Comparison of ENCODE assay signal across 16 mouse cellular contexts in the genomic region with DNA sequence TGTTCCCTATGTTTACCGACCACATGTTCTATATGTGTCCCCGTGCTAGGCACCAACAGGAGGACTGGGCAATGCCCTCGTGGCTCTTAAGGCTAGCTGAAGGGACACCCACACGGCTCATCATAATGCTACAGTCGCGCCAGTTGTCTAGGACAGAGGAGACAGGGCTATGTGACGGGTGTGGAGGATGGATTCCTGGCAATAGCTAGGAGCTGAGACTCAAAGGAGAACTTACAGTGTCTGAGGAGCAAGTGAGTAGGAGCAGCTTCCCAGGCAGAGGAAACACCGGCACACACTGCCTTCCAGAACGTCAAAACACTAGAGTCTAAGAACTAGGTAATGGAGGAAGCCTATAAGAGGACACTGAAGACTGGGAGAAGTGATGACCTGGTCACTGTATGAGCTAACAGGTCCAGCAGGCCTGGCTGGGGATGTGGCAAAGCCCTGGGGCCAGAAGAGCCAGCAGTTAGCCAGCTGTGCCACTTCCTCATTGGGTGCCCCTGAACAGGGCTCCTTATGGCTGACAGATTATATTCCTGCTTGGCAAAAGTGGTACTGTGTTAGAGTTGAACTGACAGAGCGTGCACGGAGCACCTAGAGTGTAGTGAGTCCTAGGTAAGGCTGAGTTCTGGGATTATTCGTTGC. TPM values are rescaled to one million over a fixed set of nuclear protein-coding genes. Genes with fewer than 3 reads are reported as not detected.
DNase-seq lines count a peak whose midpoint lies in the region; ATAC-seq and TF ChIP-seq lines count a peak whose summit lies in the region.
"Had no signal": no experiment of that assay in that cellular context is flagged by ENCODE, and none has a peak within 500 bp of the region (broad histone marks: within the 10 kb centered on the region; RNA-seq: fewer than 3 reads in every experiment).

No protein-coding gene starts in this region.

- no peak for TF ChIP-seq CTCF in left cerebral cortex, adult 2 months (IDR thresholded peaks at IDR 0.05)
- no peak for TF ChIP-seq CTCF in cortical plate, adult 2 months (IDR thresholded peaks at IDR 0.05; ENCODE audit: extremely low read depth, insufficient read depth, low read length)
- no peak for TF ChIP-seq CTCF in lung, adult 2 months (IDR thresholded peaks at IDR 0.05; ENCODE audit: insufficient read depth, low read length)

- peak overlapping the region; percentile 92 for H3K4me3 ChIP-seq in left cerebral cortex, adult 2 months
- peak overlapping the region; percentile 99 for H3K4me3 ChIP-seq in cortical plate, adult 2 months (ENCODE audit: insufficient read depth, low read length)
- peak overlapping the region; percentile 85; the same call in 1 of the 2 replicates for H3K4me3 ChIP-seq in hindbrain, embryonic 14.5 days (replicated peaks; ENCODE audit: low read length)
- no peak overlapping the region for H3K4me3 ChIP-seq in lung, adult 2 months (replicated peaks; ENCODE audit: extremely low read depth, low read depth, low read length)

- H3K4me1 ChIP-seq in cortical plate, adult 2 months (ENCODE audit: control insufficient read depth, insufficient read depth, low read length), result peaks cover 32% of the 10 kb centered on the region
- H3K4me1 ChIP-seq in hindbrain, embryonic 14.5 days (replicated peaks; ENCODE audit: control insufficient read depth, insufficient read depth, low read length), result peaks cover 22% of the 10 kb centered on the region
- H3K4me1 ChIP-seq in lung, adult 2 months (ENCODE audit: control insufficient read depth, insufficient read depth, low read length), result peaks cover 3% of the 10 kb centered on the region; the same call in 1 of the 2 replicates

- DNase-seq in left cerebral cortex, adult 2 months (ENCODE audit: extremely low spot score in 1 of 2, low spot score in 2 of 2), result no peak
- no peak for DNase-seq in left cerebral cortex, postnatal 10 days (ENCODE audit: extremely low spot score in 1 of 2, low spot score in 2 of 2)
- DNase-seq in hindbrain, embryonic 14.5 days (ENCODE audit: low spot score), result no peak
- DNase-seq in naive thymus-derived CD4-positive, alpha-beta T cell, adult 2 months (ENCODE audit: low read depth), result peak; percentile 13
- no peak for DNase-seq in embryo, embryonic 9.5 days (ENCODE audit: extremely low spot score)
- no peak for DNase-seq in lung, adult 2 months
- DNase-seq: cerebellum, adult 11 months; gastrocnemius, postnatal 36 days; kidney, adult 11 months had no signal

- H3K36me3 ChIP-seq in hindbrain, embryonic 14.5 days (replicated peaks; ENCODE audit: control insufficient read depth, insufficient read depth), result no peaks in the 10 kb centered on the region

- ATAC-seq in hindbrain, embryonic 14.5 days (ENCODE audit: low FRiP score), result no peak
- ATAC-seq: CD4-positive, CD25-positive, alpha-beta regulatory T cell, adult 4 months; Patski had no signal

- H3K4me2 ChIP-seq in hindbrain, embryonic 14.5 days (replicated peaks), result peak overlapping the region; percentile 76

- intact Hi-C loops in left cerebral cortex, adult 2 months (cut with DNase I), result loop anchor here (2.0 kb wide), 1 partner anchor 25 kb away; no protein-coding TSS in a partner anchor
- intact Hi-C loops in left cerebral cortex, postnatal 10 days (cut with DNase I), result no loop called here

- H3K9me3 ChIP-seq in hindbrain, embryonic 14.5 days (ENCODE audit: control insufficient read depth, low read length), result no peaks in the 10 kb centered on the region
- H3K9me3 ChIP-seq: megakaryocyte, embryonic 14.5 days had no signal

- no peaks in the 10 kb centered on the region; the same call in 1 of the 2 replicates for H3K27me3 ChIP-seq in hindbrain, embryonic 14.5 days (ENCODE audit: control insufficient read depth, insufficient read depth, low read length)
- H3K27me3 ChIP-seq: Patski had no signal

- H3K27ac ChIP-seq in left cerebral cortex, adult 2 months, result peak overlapping the region; percentile 36; the same call in 1 of the 2 replicates
- H3K27ac ChIP-seq in cortical plate, adult 2 months (ENCODE audit: insufficient read depth, low read length), result no peak overlapping the region
- no peak overlapping the region for H3K27ac ChIP-seq in hindbrain, embryonic 14.5 days
- H3K27ac ChIP-seq: liver, embryonic 14.5 days had no signal

- 88% methylated on average over 12 of the region's 12 CpGs for WGBS in hindbrain, embryonic 14.5 days
- 90% methylated on average over 12 of the region's 12 CpGs for WGBS in lung, adult 2 months

- H3K9ac ChIP-seq in hindbrain, embryonic 14.5 days, result no peak overlapping the region
- H3K9ac ChIP-seq: liver, embryonic 14.5 days had no signal

- TF ChIP-seq POLR2A in cortical plate, adult 2 months (IDR thresholded peaks at IDR 0.05; ENCODE audit: extremely low read depth, insufficient read depth, low read length), result 0 out of 2 replicates have a peak, but pooled peaks have one; percentile 27
- no peak for TF ChIP-seq POLR2A in lung, adult 2 months (IDR thresholded peaks at IDR 0.05; ENCODE audit: borderline replicate concordance, extremely low read depth, low read depth, low read length)

RNA-seq across cellular contexts. Expression of a gene that starts 2.7 kb away (rescaled TPM):
- 10 to 100 TPM; 72.8 to 94.8 TPM for total RNA-seq in left cerebral cortex, adult 2 months (2021)
- 100 to 1,000 TPM; 128 to 135 TPM for total RNA-seq in left cerebral cortex, postnatal 10 days (2021)
- 69.1 and 69.7 TPM in 2 replicates for polyA plus RNA-seq in cortical plate, adult 2 months (2012; rRNA removed)
- polyA plus RNA-seq in hindbrain, embryonic 14.5 days (2014; fragmentation: Nextera tagmentation; extraction: Ambion mirVana), result 19.2 and 27.8 TPM in 2 replicates
- polyA plus RNA-seq in lung, adult 2 months (2012; rRNA removed), result 17.1 and 23.2 TPM in 2 replicates

RNA-seq across cellular contexts. Expression of a gene that starts 31.3 kb away (rescaled TPM):
- total RNA-seq in left cerebral cortex, adult 2 months (2021), result not detected
- under 1 TPM; 0.32 to 0.65 TPM for total RNA-seq in left cerebral cortex, postnatal 10 days (2021)
- polyA plus RNA-seq in cortical plate, adult 2 months (2012; rRNA removed), result 0.19 TPM in 2 replicates
- polyA plus RNA-seq in hindbrain, embryonic 14.5 days (2014; fragmentation: Nextera tagmentation; extraction: Ambion mirVana), result 0.89 and 1.4 TPM in 2 replicates
- 2.0 and 3.0 TPM in 2 replicates for polyA plus RNA-seq in lung, adult 2 months (2012; rRNA removed)
- total RNA-seq: adrenal gland, adult 18-20 months; gastrocnemius, postnatal 36 days; left cerebral cortex, postnatal 14 days had no signal
- polyA plus RNA-seq: CD4-positive, CD25-positive, alpha-beta regulatory T cell, adult 4 months; liver, embryonic 14.5 days; Patski had no signal

RNA-seq across cellular contexts. Expression of a gene that starts 43.1 kb away (rescaled TPM):
- total RNA-seq in left cerebral cortex, adult 2 months (2021), result 10 to 100 TPM; 24.4 to 25.3 TPM
- 10 to 100 TPM; 25.4 to 26.3 TPM for total RNA-seq in left cerebral cortex, postnatal 10 days (2021)
- 14.2 and 17.6 TPM in 2 replicates for polyA plus RNA-seq in cortical plate, adult 2 months (2012; rRNA removed)
- polyA plus RNA-seq in hindbrain, embryonic 14.5 days (2014; fragmentation: Nextera tagmentation; extraction: Ambion mirVana), result 30.5 and 32.3 TPM in 2 replicates
- polyA plus RNA-seq in lung, adult 2 months (2012; rRNA removed), result 6.7 and 7.0 TPM in 2 replicates
